Mouse (Mus musculus): ENCODE measurements at regions not wholly inside any gene's neighbourhood (a gene's known extent, or its start where the extent isn't known, plus 50 kb on each side); places are given as distances from the start of the nearest gene placed in this dataset.

DNA sequence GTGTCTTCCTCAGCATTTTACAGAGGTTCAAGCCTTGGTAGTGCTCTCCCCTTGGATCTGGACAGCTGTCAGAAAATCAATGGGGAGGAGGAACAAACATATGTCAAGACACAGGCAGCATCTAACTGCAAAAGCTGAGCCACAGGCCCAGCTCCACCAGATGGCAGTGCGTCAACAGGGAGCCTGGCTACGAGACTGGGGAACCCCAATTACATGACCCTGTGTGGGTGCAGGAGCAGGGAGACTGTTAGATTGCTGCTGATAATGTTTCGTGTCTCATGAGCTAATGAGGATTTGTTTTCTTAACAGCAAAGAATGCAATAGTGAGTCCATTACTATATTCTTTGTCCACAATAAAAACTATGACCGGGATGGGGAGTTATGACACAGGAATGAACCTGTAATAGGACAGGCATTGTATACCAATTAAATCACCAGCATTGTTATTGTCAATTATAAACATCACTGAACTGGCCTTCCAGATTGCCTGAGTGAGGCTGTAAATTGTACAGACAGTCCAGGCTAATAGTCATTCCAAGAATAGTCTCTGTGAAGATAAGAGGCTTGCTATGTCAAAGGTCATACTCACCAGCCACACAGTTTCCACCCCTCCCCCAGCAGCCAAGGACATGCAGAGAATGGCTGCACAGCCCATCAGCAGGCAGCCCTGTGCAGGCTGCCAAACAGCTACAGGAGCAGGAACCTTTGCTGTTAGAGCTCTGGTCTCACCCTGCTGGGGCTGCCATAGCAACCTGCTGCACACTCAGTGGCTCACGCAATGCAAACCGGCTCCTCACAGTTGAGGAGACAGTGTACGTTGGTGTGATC, 58.8 kb upstream of the Barx2 start:
- H3K4me1 ChIP-seq: peaks cover 12% of the 10 kb centered on the region
- H3K27me3 ChIP-seq: no peaks in the 10 kb centered on the region
- no peaks in the 10 kb centered on the region for H3K9me3 ChIP-seq (replicated peaks)
- 12% methylated on average over 7 of the region's 7 CpGs for WGBS
- ATAC-seq (ENCODE audit: low FRiP score): peak; percentile 93
- 0 out of 2 replicates have a peak overlapping the region, but pooled peaks have one; percentile 16 for H3K4me2 ChIP-seq (replicated peaks)
- H3K27ac ChIP-seq: 0 out of 2 replicates have a peak overlapping the region, but pooled peaks have one; percentile 5
- H3K9ac ChIP-seq: no peak overlapping the region
- no peak overlapping the region for H3K4me3 ChIP-seq
- no peaks in the 10 kb centered on the region for H3K36me3 ChIP-seq

DNA sequence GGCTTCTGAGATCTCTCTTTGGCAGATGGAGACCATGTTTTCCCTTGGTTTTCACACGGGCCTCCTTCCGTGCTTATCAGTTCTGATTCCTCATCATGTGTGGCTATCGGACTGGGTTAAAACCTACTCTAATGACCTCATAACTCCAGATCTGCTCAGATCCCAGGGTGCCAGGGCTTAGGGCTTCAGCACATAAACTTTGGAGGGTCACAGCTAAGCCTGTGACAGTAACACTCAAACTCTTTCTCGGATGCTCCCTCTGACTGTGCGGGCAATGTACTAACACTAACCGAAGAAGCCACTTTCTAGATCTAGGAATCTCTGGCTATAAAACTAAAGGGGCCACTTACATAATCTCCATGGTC, 59.3 kb upstream of the Barx2 start:
- 0 out of 2 replicates have a peak, but pooled peaks have one; percentile 24 for ATAC-seq (ENCODE audit: low FRiP score)
- Histone ChIP-seq H3K27ac (no peak overlapping the region; the same call in 1 of the 2 replicates), H3K4me1 (peaks cover 12% of the 10 kb centered on the region), H3K36me3 (no peaks in the 10 kb centered on the region), H3K9me3 (replicated peaks) (no peaks in the 10 kb centered on the region), H3K4me3 (no peak overlapping the region), H3K27me3 (no peaks in the 10 kb centered on the region), H3K4me2 (replicated peaks) (0 out of 2 replicates have a peak overlapping the region, but pooled peaks have one; percentile 16), H3K9ac (no peak overlapping the region)
- 53% methylated on average over 6 of the region's 6 CpGs for WGBS

DNA sequence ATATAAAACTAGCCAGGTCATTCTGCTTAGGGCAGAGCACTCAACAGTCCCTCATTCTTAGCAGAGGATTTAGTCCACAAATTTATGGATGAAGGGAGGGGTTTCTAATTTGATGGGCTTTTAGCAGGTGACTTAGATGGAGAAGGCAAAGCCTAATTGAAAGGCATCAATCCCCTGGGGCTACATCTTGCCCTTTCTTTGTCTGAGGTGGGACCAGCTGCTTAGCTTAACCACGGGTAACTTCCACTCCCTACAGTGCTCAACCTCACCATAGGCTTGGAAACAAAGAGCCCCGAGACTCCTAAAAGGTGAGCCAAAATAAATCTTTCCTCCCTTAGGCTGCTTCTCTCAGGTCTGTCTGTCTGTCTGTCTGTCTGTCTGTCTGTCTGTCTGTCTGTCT, 62.9 kb upstream of the Barx2 start:
- H3K9me3 ChIP-seq (replicated peaks): no peaks in the 10 kb centered on the region
- H3K4me1 ChIP-seq: peaks cover 12% of the 10 kb centered on the region
- H3K27me3 ChIP-seq: no peaks in the 10 kb centered on the region
- WGBS: 38% methylated on average over 2 of the region's 2 CpGs
- no peaks in the 10 kb centered on the region for H3K36me3 ChIP-seq
- H3K9ac ChIP-seq: no peak overlapping the region
- H3K4me3 ChIP-seq: no peak overlapping the region
- no peak for ATAC-seq (ENCODE audit: low FRiP score)
- H3K27ac ChIP-seq: no peak overlapping the region
- no peak overlapping the region for H3K4me2 ChIP-seq (replicated peaks)

DNA sequence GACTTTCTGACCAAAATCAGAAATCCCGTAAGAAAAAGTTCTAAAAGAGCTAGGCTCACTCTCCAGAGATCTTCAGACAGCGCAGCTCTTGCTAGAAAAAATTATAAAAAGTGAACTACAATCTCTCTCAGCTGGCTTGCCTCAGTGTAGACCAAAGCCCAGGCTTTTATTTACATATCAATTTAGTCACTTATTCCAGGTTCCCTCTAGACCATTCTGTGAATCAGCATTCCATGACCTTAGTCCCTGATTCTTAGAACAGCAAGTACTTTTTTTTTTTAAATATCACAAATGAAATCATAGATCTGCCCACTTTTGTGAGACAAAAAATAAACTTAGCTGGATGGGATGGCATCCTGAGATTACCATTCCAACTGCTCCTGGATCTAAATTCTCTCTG, 64.8 kb upstream of the Barx2 start:
- no peaks in the 10 kb centered on the region for H3K9me3 ChIP-seq (replicated peaks)
- no peak overlapping the region for H3K4me3 ChIP-seq
- H3K4me1 ChIP-seq: no peaks in the 10 kb centered on the region
- H3K4me2 ChIP-seq (replicated peaks): no peak overlapping the region
- H3K9ac ChIP-seq: no peak overlapping the region
- no peak for ATAC-seq (ENCODE audit: low FRiP score)
- no peaks in the 10 kb centered on the region for H3K36me3 ChIP-seq
- no peak overlapping the region for H3K27ac ChIP-seq
- WGBS: 86% methylated on average over 2 of the region's 2 CpGs
- H3K27me3 ChIP-seq: no peaks in the 10 kb centered on the region

DNA sequence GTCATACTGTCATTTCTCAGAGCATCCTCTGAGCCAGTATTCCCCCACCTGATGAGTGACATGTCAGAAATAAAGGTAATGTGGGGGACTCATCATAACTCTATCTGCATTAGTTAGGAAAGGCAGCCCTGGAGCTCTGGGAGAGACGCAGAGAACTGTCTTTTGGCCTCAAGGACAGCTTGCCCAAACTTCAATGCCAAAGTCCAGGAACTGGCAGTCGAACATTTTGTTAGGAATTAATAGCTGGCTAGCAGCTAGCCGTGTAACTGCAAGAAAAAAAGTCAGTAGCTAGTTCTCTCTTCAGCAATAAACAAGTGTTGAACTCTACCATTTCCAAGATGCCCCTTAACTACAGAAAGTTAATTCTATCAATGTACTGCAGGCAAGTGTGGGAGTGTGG, 65.9 kb upstream of the Barx2 start:
- Histone ChIP-seq H3K9ac (no peak overlapping the region), H3K4me2 (replicated peaks) (no peak overlapping the region), H3K27me3 (no peaks in the 10 kb centered on the region), H3K4me1 (no peaks in the 10 kb centered on the region), H3K9me3 (replicated peaks) (no peaks in the 10 kb centered on the region), H3K36me3 (no peaks in the 10 kb centered on the region), H3K4me3 (no peak overlapping the region), H3K27ac (no peak overlapping the region)
- no peak for ATAC-seq (ENCODE audit: low FRiP score)
- 90% methylated on average over 3 of the region's 3 CpGs for WGBS

DNA sequence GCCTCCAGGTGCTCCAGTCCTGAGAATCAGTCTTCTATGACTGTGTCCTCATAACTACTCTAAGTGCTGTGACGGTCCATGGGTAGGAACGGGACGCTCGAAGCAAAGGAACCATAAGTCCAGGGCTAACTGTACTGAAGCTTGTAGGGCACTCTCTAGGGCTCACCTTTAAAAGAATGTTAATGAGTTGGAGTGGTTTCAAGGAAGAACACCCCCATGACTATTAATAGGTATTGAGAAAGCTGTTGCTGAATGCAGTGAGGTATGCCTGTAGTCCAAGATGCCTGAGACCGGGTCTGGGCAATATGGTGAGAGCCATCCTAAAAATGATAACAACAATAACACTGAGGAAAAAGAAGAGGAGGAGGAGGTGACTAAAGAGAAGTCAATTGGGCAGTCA, 67.2 kb upstream of the Barx2 start:
- Histone ChIP-seq H3K36me3 (no peaks in the 10 kb centered on the region), H3K9me3 (replicated peaks) (no peaks in the 10 kb centered on the region), H3K27ac (no peak overlapping the region), H3K27me3 (no peaks in the 10 kb centered on the region), H3K9ac (no peak overlapping the region), H3K4me3 (no peak overlapping the region), H3K4me1 (no peaks in the 10 kb centered on the region), H3K4me2 (replicated peaks) (no peak overlapping the region)
- ATAC-seq (ENCODE audit: low FRiP score): no peak
- WGBS: 96% methylated on average over 5 of the region's 5 CpGs

DNA sequence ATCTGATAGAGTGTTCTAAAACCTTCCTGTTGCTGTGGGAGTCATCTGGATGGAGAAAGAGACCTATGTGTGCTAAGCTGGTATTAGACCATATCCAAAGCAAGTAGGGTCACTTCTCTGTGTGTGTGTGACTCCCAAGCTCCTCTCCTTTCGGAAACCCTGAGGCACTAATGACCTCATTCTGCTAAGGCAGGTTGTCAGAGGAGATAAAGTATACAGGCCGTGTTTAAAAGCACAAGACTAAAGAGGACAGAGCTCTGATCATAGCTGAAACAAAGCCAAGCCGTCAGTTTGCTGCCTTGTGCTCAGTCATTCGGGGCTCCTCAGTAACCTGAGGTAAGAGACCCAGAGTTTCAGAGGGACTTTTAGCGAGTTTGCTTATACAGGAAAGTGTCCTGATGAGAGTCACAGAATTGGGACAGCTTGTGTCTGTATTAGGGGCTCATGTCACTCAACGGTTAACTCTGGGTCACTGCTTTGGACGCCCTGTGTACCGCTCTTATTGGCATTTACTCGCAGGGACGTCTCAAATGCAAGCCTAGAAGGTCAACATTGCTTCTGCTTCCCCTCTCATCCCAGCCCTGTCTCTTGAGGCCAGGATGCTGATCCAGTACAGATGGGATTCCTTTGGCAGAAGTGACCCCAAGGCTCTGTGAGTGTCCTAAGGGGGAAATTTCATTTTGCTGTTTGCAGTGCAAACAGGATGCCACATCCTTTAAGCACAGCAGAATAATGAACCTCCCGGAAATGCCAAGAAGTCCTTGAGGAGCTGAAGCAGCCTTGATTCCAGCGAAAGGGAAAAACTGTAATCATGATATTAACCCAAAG, 70.7 kb upstream of the Barx2 start:
- ATAC-seq (ENCODE audit: low FRiP score): no peak
- no peak overlapping the region for H3K27ac ChIP-seq
- H3K4me1 ChIP-seq: no peaks in the 10 kb centered on the region
- no peaks in the 10 kb centered on the region for H3K36me3 ChIP-seq
- WGBS: 57% methylated on average over 12 of the region's 12 CpGs
- no peak overlapping the region for H3K4me3 ChIP-seq
- no peaks in the 10 kb centered on the region for H3K9me3 ChIP-seq (replicated peaks)
- no peak overlapping the region for H3K9ac ChIP-seq
- no peaks in the 10 kb centered on the region for H3K27me3 ChIP-seq
- H3K4me2 ChIP-seq (replicated peaks): no peak overlapping the region

DNA sequence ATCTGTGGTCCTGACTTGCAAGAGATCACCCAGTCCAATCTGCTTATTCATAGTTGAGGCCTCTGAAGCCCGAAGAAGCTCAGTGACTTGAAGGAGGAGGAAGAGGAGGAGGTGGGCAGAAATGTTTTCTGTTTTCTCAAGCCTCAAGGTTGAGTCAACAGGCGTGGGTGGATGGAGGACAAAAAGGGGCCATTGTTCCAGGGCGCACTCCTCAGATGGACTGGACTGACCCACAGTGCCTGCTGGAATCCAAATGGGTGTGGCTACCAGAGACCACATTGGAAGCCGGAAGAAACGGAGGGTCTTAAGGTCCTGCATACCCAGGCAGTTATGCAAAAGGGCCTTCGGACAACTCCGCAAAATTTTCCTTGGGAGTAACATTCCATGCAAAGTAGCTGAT, 75.6 kb upstream of the Barx2 start:
- Histone ChIP-seq H3K4me3 (no peak overlapping the region), H3K4me2 (replicated peaks) (no peak overlapping the region), H3K4me1 (peaks cover 11% of the 10 kb centered on the region), H3K27me3 (no peaks in the 10 kb centered on the region), H3K27ac (no peak overlapping the region), H3K36me3 (no peaks in the 10 kb centered on the region), H3K9me3 (replicated peaks) (no peaks in the 10 kb centered on the region), H3K9ac (no peak overlapping the region)
- ATAC-seq (ENCODE audit: low FRiP score): no peak
- 61% methylated on average over 7 of the region's 7 CpGs for WGBS

DNA sequence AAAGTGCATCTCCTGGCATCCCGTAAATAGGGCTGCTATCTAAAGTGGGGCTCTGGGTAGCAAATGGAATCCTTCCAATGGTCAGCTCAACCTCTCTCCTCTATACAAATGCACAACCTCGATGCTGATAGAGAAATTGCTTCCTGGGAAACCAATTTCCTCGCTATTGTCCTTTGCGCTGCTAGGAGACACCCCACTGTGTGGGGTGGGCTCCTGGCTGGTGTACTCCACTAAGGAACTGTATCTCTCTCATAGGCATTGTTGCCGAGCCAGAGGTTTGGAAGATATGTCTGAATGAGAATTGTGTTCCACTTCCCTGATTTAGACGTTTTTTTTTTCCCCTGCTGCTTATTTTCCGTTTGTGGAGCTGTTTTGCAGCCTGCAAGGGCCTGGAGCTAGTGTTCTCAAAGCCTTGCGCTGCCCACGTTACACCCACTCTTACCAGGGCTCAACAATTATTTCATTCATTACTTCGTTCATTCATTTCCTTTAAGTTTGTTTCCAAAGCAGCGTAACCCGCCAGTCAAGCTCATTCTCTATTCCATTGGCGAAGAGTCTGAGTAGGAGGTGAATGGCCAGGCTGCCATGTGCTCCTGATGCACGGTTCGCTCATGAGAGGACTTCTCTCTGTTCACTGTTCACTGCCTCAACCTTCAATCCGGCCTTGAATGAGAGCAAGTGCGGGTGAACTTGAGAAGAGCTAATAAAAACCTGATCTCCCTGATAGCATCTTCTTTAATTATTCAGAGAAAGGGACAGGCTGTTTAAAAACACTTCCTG, 76.5 kb upstream of the Barx2 start:
- no peaks in the 10 kb centered on the region for H3K9me3 ChIP-seq (replicated peaks)
- no peaks in the 10 kb centered on the region for H3K36me3 ChIP-seq
- H3K27me3 ChIP-seq: no peaks in the 10 kb centered on the region
- 36% methylated on average over 17 of the region's 17 CpGs for WGBS
- H3K9ac ChIP-seq: no peak overlapping the region
- H3K4me3 ChIP-seq: no peak overlapping the region
- H3K27ac ChIP-seq: peak overlapping the region; percentile 30; the same call in 1 of the 2 replicates
- peaks cover 11% of the 10 kb centered on the region for H3K4me1 ChIP-seq
- H3K4me2 ChIP-seq (replicated peaks): peak overlapping the region; percentile 19; the same call in 1 of the 2 replicates
- no peak for ATAC-seq (ENCODE audit: low FRiP score)

DNA sequence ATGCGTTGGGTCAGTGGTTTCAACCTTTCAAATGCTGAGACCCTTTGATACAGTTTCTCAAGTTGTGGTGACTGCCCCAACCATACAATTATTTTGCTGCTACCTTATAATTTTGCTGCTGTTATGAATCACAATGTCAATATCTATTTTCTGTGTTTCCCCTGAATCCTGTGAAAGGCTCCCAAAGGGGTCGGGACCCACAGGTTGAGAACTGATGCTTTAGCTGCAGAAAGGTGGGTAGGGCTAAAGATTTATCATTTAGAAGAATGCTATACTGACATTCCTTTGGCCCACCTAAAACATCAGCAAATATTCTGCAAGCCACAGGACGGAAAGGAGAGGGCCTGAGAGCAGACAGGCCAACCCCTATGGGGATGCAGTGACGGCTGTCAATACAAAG, 77.2 kb upstream of the Barx2 start:
- no peak for ATAC-seq (ENCODE audit: low FRiP score)
- WGBS: 83% methylated on average over 4 of the region's 4 CpGs

DNA sequence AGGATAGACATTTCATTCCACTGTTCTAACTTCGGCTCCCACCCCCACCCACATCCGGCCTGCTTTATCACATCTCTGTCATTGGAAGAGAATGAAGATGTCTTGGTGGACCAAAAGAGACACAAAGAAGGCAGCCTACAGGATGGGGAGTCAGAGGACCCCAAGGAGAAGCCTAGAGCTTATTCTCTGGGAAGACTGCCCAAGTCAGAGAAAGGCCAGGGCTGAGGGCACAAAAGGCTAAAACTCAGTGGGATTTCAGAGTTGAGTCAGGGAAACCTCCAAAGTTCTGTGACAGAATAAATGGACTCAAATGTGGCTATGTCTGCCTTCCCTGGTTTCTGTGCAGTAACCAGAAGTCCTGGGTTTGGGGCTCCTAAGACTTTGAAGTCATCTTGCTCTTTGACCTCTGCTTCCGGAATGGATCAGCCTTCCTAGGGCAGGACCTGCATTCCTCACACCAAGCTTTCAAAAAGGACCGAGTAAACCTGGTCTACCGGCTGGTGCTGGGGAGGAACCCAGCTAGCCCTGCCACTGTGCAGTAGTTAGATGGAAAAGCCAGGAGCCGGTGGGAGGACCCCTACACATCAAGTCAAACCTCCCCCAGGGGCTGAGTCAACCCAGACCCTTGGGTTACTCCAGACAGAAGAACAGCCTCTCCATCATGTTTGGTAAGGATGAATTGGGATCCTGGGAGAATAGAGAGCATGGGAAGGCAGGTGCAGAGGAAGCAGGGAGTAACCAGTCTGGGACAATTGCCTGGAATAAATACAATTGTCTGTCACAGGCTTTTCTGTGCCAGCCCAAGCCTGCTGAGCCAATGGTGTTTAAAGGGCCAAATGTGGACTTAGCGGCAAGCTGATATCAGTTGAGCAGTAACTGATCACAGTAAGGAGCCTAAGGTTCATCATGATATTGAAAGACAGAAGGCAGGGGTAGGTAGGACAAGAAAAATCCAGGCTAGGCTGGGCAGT, 80.7 kb upstream of the Barx2 start:
- no peaks in the 10 kb centered on the region for H3K27me3 ChIP-seq
- no peak overlapping the region for H3K4me2 ChIP-seq (replicated peaks)
- H3K9me3 ChIP-seq (replicated peaks): no peaks in the 10 kb centered on the region
- H3K4me1 ChIP-seq: peaks cover 15% of the 10 kb centered on the region
- no peaks in the 10 kb centered on the region for H3K36me3 ChIP-seq
- H3K4me3 ChIP-seq: no peak overlapping the region
- 70% methylated on average over 7 of the region's 7 CpGs for WGBS
- H3K27ac ChIP-seq: no peak overlapping the region
- no peak for ATAC-seq (ENCODE audit: low FRiP score)
- H3K9ac ChIP-seq: no peak overlapping the region

More for the DNA sequence above, 77.2 kb upstream of the Barx2 start:
- Histone ChIP-seq H3K27ac (no peak overlapping the region), H3K4me1 (peaks cover 11% of the 10 kb centered on the region), H3K9me3 (replicated peaks) (no peaks in the 10 kb centered on the region), H3K4me2 (replicated peaks) (no peak overlapping the region), H3K4me3 (no peak overlapping the region), H3K36me3 (no peaks in the 10 kb centered on the region), H3K9ac (no peak overlapping the region), H3K27me3 (no peaks in the 10 kb centered on the region)

All from hindbrain, embryonic 12.5 days (tissue).